Mouse (Mus musculus): ENCODE measurements around the gene Wnt7a. TPM values are rescaled to one million over a fixed set of nuclear protein-coding genes. Genes with fewer than 3 reads are reported as not detected.

The Wnt7a gene
- total and polyA plus RNA-seq, 3 experiments, result 0.05 TPM; not detected in 2

- Histone ChIP-seq H3K4me1 (ENCODE audit: insufficient read depth, low read depth, low read length) (no peaks in the 10 kb centered on the region), H3K4me3 (ENCODE audit: low read depth, low read length) (no peak overlapping the region), H3K9me3 (replicated peaks) (no peaks in the 10 kb centered on the region), H3K36me3 (replicated peaks) (no peaks in the 10 kb centered on the region), H3K27me3 (ENCODE audit: insufficient read depth, low read length) (peaks cover 14% of the 10 kb centered on the region)
- DNase-seq (ENCODE audit: low spot score) (no peak), ATAC-seq (ENCODE audit: extremely low read depth, insufficient number of reproducible peaks, low FRiP score, poor library complexity, severe bottlenecking) (no peak)
- TF ChIP-seq GATA1 (IDR thresholded peaks at IDR 0.05; ENCODE audit: borderline replicate concordance, low read length), result no peak
- no peak for TF ChIP-seq POLR2AphosphoS5 (IDR thresholded peaks at IDR 0.05; ENCODE audit: insufficient replicate concordance, low read depth, low read length)
- no peak for TF ChIP-seq CTCF (IDR thresholded peaks at IDR 0.05; ENCODE audit: low read depth, low read length)
- no peak for TF ChIP-seq TAL1 (conservative IDR thresholded peaks at IDR 0.05; ENCODE audit: low read depth, low read length)
- no peak for TF ChIP-seq GATA2 (IDR thresholded peaks at IDR 0.05; ENCODE audit: borderline replicate concordance, low read depth, low read length)
These were observed 89.0 kb downstream of the Wnt7a start for GRCm38 (mm10) chr6:91322001-91322772.

Other genes starting within 250 kb of the Wnt7a start
- not detected in 2 replicates for gene Fbln2, start 198.9 kb downstream of the Wnt7a start, total RNA-seq (2014; fragmentation: Nextera tagmentation)
- 0.17 and 0.27 TPM in 2 replicates for gene Fbln2, start 198.9 kb downstream of the Wnt7a start, total RNA-seq (2017)
- not detected in 2 replicates for gene Fbln2, start 198.9 kb downstream of the Wnt7a start, polyA plus RNA-seq (2012)
- 9.6 and 11.8 TPM in 2 replicates for gene Chchd4, start 62.2 kb upstream of the Wnt7a start, total RNA-seq (2014; fragmentation: Nextera tagmentation)
- gene Chchd4, start 62.2 kb upstream of the Wnt7a start, total RNA-seq (2017), result 19.3 and 22.1 TPM in 2 replicates
- gene Chchd4, start 62.2 kb upstream of the Wnt7a start, polyA plus RNA-seq (2012), result 13.4 and 16.1 TPM in 2 replicates
- gene Tmem43, start 62.3 kb upstream of the Wnt7a start, total RNA-seq (2014; fragmentation: Nextera tagmentation), result 11.0 and 16.2 TPM in 2 replicates
- gene Tmem43, start 62.3 kb upstream of the Wnt7a start, total RNA-seq (2017), result 21.0 and 24.3 TPM in 2 replicates
- 1.5 and 2.3 TPM in 2 replicates for gene Tmem43, start 62.3 kb upstream of the Wnt7a start, polyA plus RNA-seq (2012)
- 5.8 TPM in 2 replicates for gene Xpc, start 104.5 kb upstream of the Wnt7a start, total RNA-seq (2014; fragmentation: Nextera tagmentation)
- gene Xpc, start 104.5 kb upstream of the Wnt7a start, total RNA-seq (2017), result 13.1 and 16.6 TPM in 2 replicates
- 6.8 and 7.9 TPM in 2 replicates for gene Xpc, start 104.5 kb upstream of the Wnt7a start, polyA plus RNA-seq (2012)
- 41.3 and 47.4 TPM in 2 replicates for gene Lsm3, start 104.6 kb upstream of the Wnt7a start, total RNA-seq (2014; fragmentation: Nextera tagmentation)
- 263 and 300 TPM in 2 replicates for gene Lsm3, start 104.6 kb upstream of the Wnt7a start, total RNA-seq (2017)
- 10.2 and 15.3 TPM in 2 replicates for gene Lsm3, start 104.6 kb upstream of the Wnt7a start, polyA plus RNA-seq (2012)

Data from G1E (cell line).